Mouse (Mus musculus) mouse trophoblast stem cell (cell line): Measurements from ENCODE around the gene 5730409E04Rik.

ENCODE experiments used
- in situ Hi-C, 2 experiments: fragments of 300-500 bp; cut with MseI, MboI; formaldehyde crosslinking; loops; 2 replicates in 1 of 2; 3 replicates in 1 of 2; pipeline ENCODE4 v1.15.1; 2025

5730409E04Rik gene

GRCm38 (mm10) chr4:126632668-126633067 lies 23.1 kb downstream of the 5730409E04Rik start:
- in situ Hi-C loops: no loop called here

- in situ Hi-C loops: no loop called here
These were observed 26.7 kb downstream of the 5730409E04Rik start for GRCm38 (mm10) chr4:126636330-126636729.

DNA sequence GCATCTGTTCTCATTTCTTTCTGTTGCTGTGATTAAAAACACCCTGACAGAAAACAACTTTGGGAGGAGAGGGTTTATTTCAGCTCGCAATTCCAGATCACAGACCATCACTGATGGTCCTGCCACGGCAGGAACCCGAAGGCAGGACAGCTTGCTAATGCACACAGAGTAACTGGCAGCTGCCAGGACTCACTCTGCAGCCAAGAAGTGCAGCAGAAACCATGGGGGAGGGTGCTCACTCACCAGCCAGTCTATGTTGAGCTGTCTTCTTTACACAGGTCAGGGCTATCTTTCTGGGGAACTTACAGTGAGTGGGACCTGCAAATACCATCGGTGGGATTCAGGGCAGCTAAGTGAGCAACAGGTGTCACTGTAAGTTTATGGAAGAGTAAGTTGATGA lies 27.8 kb downstream of the 5730409E04Rik start:
- in situ Hi-C loops: no loop called here

GRCm38 (mm10) chr4:126639339-126639738 lies 29.7 kb downstream of the 5730409E04Rik start:
- in situ Hi-C loops: no loop called here

GRCm38 (mm10) chr4:126641901-126642300 lies 32.3 kb downstream of the 5730409E04Rik start:
- in situ Hi-C loops: no loop called here

GRCm38 (mm10) chr4:126643815-126644214 lies 34.2 kb downstream of the 5730409E04Rik start:
- in situ Hi-C loops: no loop called here

GRCm38 (mm10) chr4:126644333-126644963 lies 34.8 kb downstream of the 5730409E04Rik start:
- in situ Hi-C loops: no loop called here

- in situ Hi-C loops: no loop called here
These were observed 38.6 kb downstream of the 5730409E04Rik start for GRCm38 (mm10) chr4:126647996-126648910.

- in situ Hi-C loops: no loop called here
These were observed 43.5 kb downstream of the 5730409E04Rik start for GRCm38 (mm10) chr4:126653148-126653547.

GRCm38 (mm10) chr4:126655356-126655755 lies 45.7 kb downstream of the 5730409E04Rik start:
- in situ Hi-C loops: no loop called here

DNA sequence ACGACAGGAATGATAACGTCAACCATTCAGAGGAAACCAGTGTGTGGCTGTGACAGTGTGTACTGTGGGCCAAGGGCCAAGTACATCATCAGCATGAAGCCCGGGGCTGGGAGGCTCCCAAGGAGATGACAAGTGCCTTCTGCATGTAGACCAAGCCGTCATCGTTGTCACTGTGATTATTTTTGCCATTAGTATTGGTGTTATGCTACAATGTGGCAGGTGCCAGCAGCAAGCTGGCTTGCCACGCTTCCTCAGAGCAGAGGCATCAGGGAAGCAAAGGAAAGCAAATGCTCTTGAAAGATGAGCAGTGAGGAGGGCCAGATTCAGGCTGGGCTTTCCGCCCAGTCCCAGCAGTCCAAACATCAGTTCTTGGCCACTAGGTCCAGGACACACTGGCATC lies 51.6 kb downstream of the 5730409E04Rik start:
- in situ Hi-C loops: no loop called here
